Mouse (Mus musculus) liver (tissue): ENCODE data around the gene Tmcc3.

Source experiments
- DNase-seq: peaks from one replicate; pipeline ENCODE4 v3.0.0-alpha.2; 2020; ENCODE audit warnings: mixed read lengths

Gene Tmcc3

GRCm38 (mm10) chr10:94551924-94552523 lies 240.3 kb downstream of the Tmcc3 start:
- DNase-seq, result no peak

GRCm38 (mm10) chr10:94555394-94555793 lies 243.6 kb downstream of the Tmcc3 start:
- DNase-seq, result no peak

- no peak for DNase-seq
Measured at GRCm38 (mm10) chr10:94557428-94558149, 245.8 kb downstream of the Tmcc3 start.

- DNase-seq, result no peak
Measured at GRCm38 (mm10) chr10:94558826-94559225, 247.1 kb downstream of the Tmcc3 start.

- DNase-seq, result no peak
Measured at GRCm38 (mm10) chr10:94561351-94561750, 249.6 kb downstream of the Tmcc3 start.

GRCm38 (mm10) chr10:94562188-94562587 lies 250.4 kb downstream of the Tmcc3 start:
- peak; percentile 42 for DNase-seq

GRCm38 (mm10) chr10:94562991-94563390 lies 251.2 kb downstream of the Tmcc3 start:
- no peak for DNase-seq

GRCm38 (mm10) chr10:94565410-94566221 lies 253.9 kb downstream of the Tmcc3 start:
- DNase-seq, result peak; percentile 44

- DNase-seq, result no peak
Measured at GRCm38 (mm10) chr10:94566222-94566868, 254.6 kb downstream of the Tmcc3 start.

GRCm38 (mm10) chr10:94567251-94567650 lies 255.5 kb downstream of the Tmcc3 start:
- no peak for DNase-seq

- no peak for DNase-seq
Measured at GRCm38 (mm10) chr10:94567915-94568314, 256.2 kb downstream of the Tmcc3 start.

- DNase-seq, result no peak
Measured at GRCm38 (mm10) chr10:94568867-94569266, 257.1 kb downstream of the Tmcc3 start.

- DNase-seq, result no peak
Measured at GRCm38 (mm10) chr10:94569731-94570130, 258.0 kb downstream of the Tmcc3 start.

GRCm38 (mm10) chr10:94571927-94572620 lies 260.3 kb downstream of the Tmcc3 start:
- DNase-seq, result no peak

GRCm38 (mm10) chr10:94572772-94573171 lies 261.0 kb downstream of the Tmcc3 start:
- DNase-seq, result no peak

- DNase-seq, result peak; percentile 58
Measured at GRCm38 (mm10) chr10:94574451-94575333, 262.9 kb downstream of the Tmcc3 start.

GRCm38 (mm10) chr10:94575958-94576357 lies 264.2 kb downstream of the Tmcc3 start:
- DNase-seq, result peak; percentile 23

GRCm38 (mm10) chr10:94578870-94579269 lies 267.1 kb downstream of the Tmcc3 start:
- DNase-seq, result no peak

- DNase-seq, result no peak
Measured at GRCm38 (mm10) chr10:94581384-94581783, 269.6 kb downstream of the Tmcc3 start.

- DNase-seq, result no peak
Measured at GRCm38 (mm10) chr10:94583714-94584113, 272.0 kb downstream of the Tmcc3 start.

GRCm38 (mm10) chr10:94584851-94585359 lies 273.2 kb downstream of the Tmcc3 start:
- DNase-seq, result no peak
